ENCODE assay signal across 9 mouse cellular contexts in the genomic region with DNA sequence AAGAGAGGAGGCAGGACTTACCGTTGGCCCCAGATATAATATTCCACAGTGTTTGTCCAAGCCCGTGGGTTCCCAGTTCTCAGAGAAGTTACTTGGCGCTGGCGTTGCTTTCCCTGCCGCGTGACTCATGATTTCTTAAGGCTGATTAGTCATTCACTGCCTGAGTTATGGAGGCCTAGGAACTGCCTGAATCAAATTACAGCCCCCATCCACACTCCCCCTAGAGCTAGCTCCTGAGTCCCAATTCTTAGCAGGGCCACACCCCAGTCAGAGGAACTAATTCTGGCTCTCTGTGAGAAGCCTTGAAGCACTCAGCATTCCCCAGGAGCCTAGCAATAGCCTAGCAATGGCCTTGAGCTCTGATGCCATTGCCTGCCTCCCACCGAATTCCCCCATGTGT. TPM values are rescaled to one million over a fixed set of nuclear protein-coding genes. Genes with fewer than 3 reads are reported as not detected.
DNase-seq lines count a peak whose midpoint lies in the region; ATAC-seq and TF ChIP-seq lines count a peak whose summit lies in the region.
"Had no signal": no experiment of that assay in that cellular context is flagged by ENCODE, and none has a peak within 500 bp of the region (broad histone marks: within the 10 kb centered on the region; RNA-seq: fewer than 3 reads in every experiment).

No protein-coding gene starts in this region.

- TF ChIP-seq POLR2A in small intestine, adult 2 months (IDR thresholded peaks at IDR 0.05; ENCODE audit: low read depth, low read length) = no peak

- no peak overlapping the region for H3K4me3 ChIP-seq in intestine, embryonic 14.5 days (ENCODE audit: low read depth, low read length)
- no peak overlapping the region for H3K4me3 ChIP-seq in small intestine, adult 2 months (ENCODE audit: low read depth, low read length)
- H3K4me3 ChIP-seq: liver, embryonic 15.5 days had no signal

- H3K9ac ChIP-seq in intestine, embryonic 14.5 days (ENCODE audit: low read length) = no peak overlapping the region
- H3K9ac ChIP-seq: liver, embryonic 15.5 days had no signal

- no peaks in the 10 kb centered on the region for H3K9me3 ChIP-seq in intestine, embryonic 14.5 days (ENCODE audit: control insufficient read depth, low read length)
- H3K9me3 ChIP-seq: liver, embryonic 15.5 days had no signal

- no peak for TF ChIP-seq CTCF in small intestine, adult 2 months (IDR thresholded peaks at IDR 0.05; ENCODE audit: extremely low read depth, insufficient read length, insufficient replicate concordance, low read depth, low read length)

- no peaks in the 10 kb centered on the region for H3K36me3 ChIP-seq in intestine, embryonic 14.5 days (ENCODE audit: control insufficient read depth, insufficient read depth, low read length)
- peaks cover 5% of the 10 kb centered on the region for H3K36me3 ChIP-seq in small intestine, adult 2 months (ENCODE audit: control insufficient read depth, insufficient read depth, low read length)
- H3K36me3 ChIP-seq: liver, embryonic 15.5 days had no signal

- WGBS in intestine, embryonic 14.5 days = 19% methylated on average over 7 of the region's 7 CpGs
- 17% methylated on average over 7 of the region's 7 CpGs for WGBS in small intestine, adult 2 months

- no peaks in the 10 kb centered on the region for H3K27me3 ChIP-seq in intestine, embryonic 14.5 days (replicated peaks; ENCODE audit: control insufficient read depth, insufficient read depth, low read length)
- no peaks in the 10 kb centered on the region for H3K27me3 ChIP-seq in small intestine, adult 2 months (ENCODE audit: control insufficient read depth, insufficient read depth, low read length)
- H3K27me3 ChIP-seq: liver, embryonic 15.5 days had no signal

- H3K27ac ChIP-seq in intestine, embryonic 14.5 days (ENCODE audit: low read depth) = peak overlapping the region; percentile 27; the same call in 1 of the 2 replicates
- peak overlapping the region; percentile 68 for H3K27ac ChIP-seq in small intestine, adult 2 months (ENCODE audit: insufficient read depth, low read depth, low read length)
- H3K27ac ChIP-seq: liver, embryonic 15.5 days had no signal

- ATAC-seq in intestine, embryonic 14.5 days (replicated peaks; ENCODE audit: low FRiP score, low TSS enrichment, low read depth) = 0 out of 2 replicates have a peak, but pooled peaks have one; percentile 21

- peak; percentile 37 to 43 for DNase-seq in layer of hippocampus, adult 8-10 months (ENCODE audit: low spot score in 2 of 2)
- DNase-seq in layer of hippocampus, postnatal 25 days (ENCODE audit: extremely low spot score in 1 of 2, low spot score in 1 of 2) = no peak
- peak; percentile 46 to 48 for DNase-seq in adrenal gland, adult 18-20 months (ENCODE audit: low spot score in 2 of 2)
- peak; percentile 84 to 88 for DNase-seq in gastrocnemius, adult 8-10 months (ENCODE audit: low spot score in 2 of 2)
- peak; percentile 62 for DNase-seq in intestine, embryonic 14.5 days (ENCODE audit: low spot score)
- peak; percentile 84 to 90 for DNase-seq in lung, adult 18-20 months
- DNase-seq in spleen, postnatal 14 days (ENCODE audit: low spot score in 2 of 2) = no peak

- H3K4me1 ChIP-seq in intestine, embryonic 14.5 days (replicated peaks; ENCODE audit: control insufficient read depth, insufficient read depth, low read length) = peaks cover 20% of the 10 kb centered on the region
- H3K4me1 ChIP-seq in small intestine, adult 2 months (ENCODE audit: control insufficient read depth, insufficient read depth, insufficient read length, low read length) = peaks cover 33% of the 10 kb centered on the region; the same call in 1 of the 2 replicates

- H3K4me2 ChIP-seq in intestine, embryonic 14.5 days (ENCODE audit: low read length) = peak overlapping the region; percentile 15; the same call in 1 of the 2 replicates
- H3K4me2 ChIP-seq: liver, embryonic 15.5 days had no signal

RNA-seq across cellular contexts. Expression of gene Ano6, which starts 13.6 kb away (rescaled TPM):
- 10 to 100 TPM; 27.0 to 34.1 (median 29.7) TPM for total RNA-seq in layer of hippocampus, adult 8-10 months (2022)
- total RNA-seq in layer of hippocampus, postnatal 25 days (2021) = 10 to 100 TPM; 20.7 to 23.9 TPM
- 10 to 100 TPM; 56.5 to 64.2 TPM for total RNA-seq in adrenal gland, adult 18-20 months (2021)
- 10 to 100 TPM; 35.0 to 44.7 (median 40.1) TPM for total RNA-seq in gastrocnemius, adult 8-10 months (2022)
- 66.2 and 71.8 TPM in 2 replicates for polyA plus RNA-seq in intestine, embryonic 14.5 days (2014; fragmentation: Nextera tagmentation; extraction: Ambion mirVana)
- 15.1 and 172 TPM in 2 replicates for polyA plus RNA-seq in small intestine, adult 2 months (2012; rRNA removed)

Comparison
In these comparisons a context has a peak if more than half of its experiments do, and no peak if none do; other contexts are left out.
1. DNase-seq: peak in layer of hippocampus, adult 8-10 months (2 of 2), adrenal gland, adult 18-20 months (2 of 2), gastrocnemius, adult 8-10 months (2 of 2), intestine, embryonic 14.5 days (single experiment) and lung, adult 18-20 months (2 of 2); none in layer of hippocampus, postnatal 25 days (0 of 2) and spleen, postnatal 14 days (0 of 2).